Mouse (Mus musculus) embryonic facial prominence, embryonic 10.5 days (tissue): ENCODE data around the gene Acot1. TPM values are rescaled to one million over a fixed set of nuclear protein-coding genes. Genes with fewer than 3 reads are reported as not detected.
A peak's percentile ranks its signal among the peaks of the same experiment; 100 is the strongest.

Source experiments
- DNase-seq: peaks from one replicate; pipeline ENCODE4 v3.0.0-alpha.2; 2017; ENCODE audit warnings: low spot score
- H3K27ac ChIP-seq: fragments of 300-500 bp; sonication (generic); replicated peaks from 2 replicates; pipeline ENCODE4 v1.5.1; 2016; ENCODE audit warnings: mild to moderate bottlenecking
- H3K27me3 ChIP-seq: fragments of 300-500 bp; sonication (generic); replicated peaks from 2 replicates; pipeline ENCODE4 v1.6.1; 2016; ENCODE audit warnings: low read depth, mild to moderate bottlenecking; ENCODE audit not compliant: poor library complexity, severe bottlenecking
- H3K36me3 ChIP-seq: fragments of 300-500 bp; sonication (generic); replicated peaks from 2 replicates; pipeline ENCODE4 v1.6.1; 2016; ENCODE audit warnings: mild to moderate bottlenecking, moderate library complexity
- H3K4me1 ChIP-seq: fragments of 300-500 bp; sonication (generic); 2 replicates; pipeline ENCODE4 v1.6.1; 2016
- H3K4me3 ChIP-seq: fragments of 300-500 bp; sonication (generic); 2 replicates; pipeline ENCODE4 v1.5.1; 2016; ENCODE audit warnings: mild to moderate bottlenecking, moderate library complexity
- H3K9me3 ChIP-seq: fragments of 300-500 bp; sonication (generic); 2 replicates; pipeline ENCODE4 v1.6.1; 2016; ENCODE audit warnings: mild to moderate bottlenecking
- WGBS: fragments of 180-500 bp; shearing (Covaris S2); methylation state at CpG from one replicate; pipeline ENCODE4 v1.1.7; 2016; 5-methylcytosine and 5-hydroxymethylcytosine counted together
- polyA plus RNA-seq: library from polyadenylated mRNA; unstranded; fragments of >200 nt; fragmentation: Nextera tagmentation; extraction: Ambion mirVana; gene quantifications from 2 replicates; pipeline ENCODE4 v1.2.1, GENCODE M21; 2016

The Acot1 gene
- polyA plus RNA-seq, 1 experiment from 2014 or later: 29.6 TPM

DNA sequence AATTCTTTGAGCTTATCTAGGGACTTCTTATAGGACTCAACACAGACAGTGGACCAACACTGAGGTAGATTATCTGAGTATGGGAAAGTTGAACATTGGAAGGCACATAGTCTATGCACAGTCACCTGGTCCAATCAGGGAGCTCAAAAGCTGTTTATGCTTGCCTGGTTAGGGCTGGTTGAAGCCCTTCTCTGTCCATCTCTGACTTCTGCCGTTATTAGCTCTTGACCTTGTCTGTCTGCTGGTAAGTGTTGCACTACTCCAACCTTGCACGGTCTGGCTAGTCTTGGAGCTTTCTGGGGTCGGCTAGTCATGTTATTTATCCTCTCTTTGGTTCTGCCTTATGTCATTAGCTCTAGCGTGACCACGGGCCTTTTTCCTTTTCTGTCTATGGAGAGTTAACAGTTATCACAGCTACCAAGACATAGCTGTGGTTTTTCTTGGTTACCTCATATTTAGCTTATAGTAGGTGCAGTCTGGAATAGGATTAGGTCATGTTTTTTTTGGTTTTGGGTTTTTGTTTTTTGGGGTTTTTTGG lies 42.7 kb downstream of the Acot1 start, which contains the start of gene Acot3:
Gene Acot3 (plus strand): TSS at position 208 of the 538 bp plus-strand sequence.
- DNase-seq: no peak
- Histone ChIP-seq H3K4me1 (peaks cover 6% of the 10 kb centered on the region), H3K9me3 (peaks cover 13% of the 10 kb centered on the region; the same call in 1 of the 2 replicates), H3K4me3 (no peak within 1 kb of the TSS; the same call in 1 of the 2 replicates), H3K27me3 (peaks cover 39% of the 10 kb centered on the region), H3K27ac (no peak within 1 kb of the TSS), H3K36me3 (no peaks in the 10 kb centered on the region)
- WGBS: 84% methylated on average over 5 of the region's 5 CpGs

GRCm38 (mm10) chr12:84052609-84053008 lies 43.3 kb downstream of the Acot1 start:
- no peak for DNase-seq
- Histone ChIP-seq H3K27ac (no peak overlapping the region), H3K9me3 (peaks cover 10% of the 10 kb centered on the region; the same call in 1 of the 2 replicates), H3K27me3 (peaks cover 39% of the 10 kb centered on the region), H3K4me3 (no peak overlapping the region; the same call in 1 of the 2 replicates), H3K4me1 (peaks cover 6% of the 10 kb centered on the region), H3K36me3 (no peaks in the 10 kb centered on the region)
- WGBS: 87% methylated on average over 7 of the region's 7 CpGs

DNA sequence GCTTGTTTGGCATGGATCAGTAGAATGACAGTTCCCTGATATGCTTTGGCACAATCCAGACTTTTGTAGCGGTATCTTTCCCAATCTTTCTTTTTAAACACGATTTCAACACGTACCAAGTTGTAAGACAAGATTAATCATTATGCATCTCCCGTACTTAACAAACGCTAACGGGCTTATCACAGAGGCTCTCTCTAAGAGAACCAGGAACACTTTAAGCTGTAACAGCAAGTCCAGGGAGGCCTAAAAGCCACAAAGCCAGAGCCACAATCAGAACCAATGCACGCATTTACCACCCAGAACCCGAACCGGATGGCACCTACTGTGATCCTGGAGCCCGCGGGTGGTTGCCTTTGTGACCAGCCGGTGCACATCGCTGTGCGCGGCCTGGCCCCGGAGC lies 43.9 kb downstream of the Acot1 start:
- Histone ChIP-seq H3K4me3 (peak overlapping the region; percentile 62), H3K27ac (no peak overlapping the region; the same call in 1 of the 2 replicates), H3K9me3 (peaks cover 5% of the 10 kb centered on the region; the same call in 1 of the 2 replicates), H3K36me3 (no peaks in the 10 kb centered on the region), H3K4me1 (peaks cover 6% of the 10 kb centered on the region), H3K27me3 (peaks cover 39% of the 10 kb centered on the region)
- DNase-seq: peak; percentile 31
- whole genome bisulfite sequencing: 16% methylated on average over 16 of the region's 16 CpGs

GRCm38 (mm10) chr12:84053679-84054391 lies 44.5 kb downstream of the Acot1 start:
- Histone ChIP-seq H3K27me3 (peaks cover 39% of the 10 kb centered on the region), H3K9me3 (no peaks in the 10 kb centered on the region; the same call in 1 of the 2 replicates), H3K27ac (peak overlapping the region; percentile 59; the same call in 1 of the 2 replicates), H3K36me3 (no peaks in the 10 kb centered on the region), H3K4me3 (peak overlapping the region; percentile 62), H3K4me1 (peaks cover 6% of the 10 kb centered on the region)
- 3% methylated on average over 41 of the region's 46 CpGs for WGBS
- DNase-seq: peak; percentile 58

DNA sequence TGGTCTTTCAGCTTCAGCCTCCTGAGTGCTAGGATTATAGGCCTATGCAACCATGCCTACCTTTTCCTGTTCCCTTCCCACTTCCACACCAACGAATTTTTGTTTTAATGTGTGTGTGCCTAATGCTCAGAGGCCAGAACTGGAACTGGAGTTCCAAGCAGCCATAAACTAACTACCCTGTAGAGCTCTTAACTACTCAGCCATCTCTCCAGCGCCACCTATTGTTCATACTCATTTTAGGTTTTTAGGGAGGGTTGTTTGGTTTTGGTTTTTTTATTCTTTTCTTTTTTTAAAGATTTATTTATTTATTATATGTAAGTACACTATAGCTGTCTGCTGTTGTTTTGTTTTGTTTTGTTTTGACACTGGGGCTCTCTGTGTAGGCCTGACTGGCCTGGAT lies 51.7 kb downstream of the Acot1 start:
- Histone ChIP-seq H3K27me3 (no peaks in the 10 kb centered on the region), H3K4me3 (no peak overlapping the region), H3K27ac (no peak overlapping the region), H3K4me1 (no peaks in the 10 kb centered on the region), H3K9me3 (no peaks in the 10 kb centered on the region), H3K36me3 (no peaks in the 10 kb centered on the region)
- DNase-seq: peak; percentile 6
- 31% methylated on average over 2 of the region's 2 CpGs for whole genome bisulfite sequencing

- WGBS: 93% methylated on average over 20 of the region's 20 CpGs
- no peaks in the 10 kb centered on the region for H3K4me1 ChIP-seq
- H3K27ac ChIP-seq: no peak overlapping the region
- no peak overlapping the region for H3K4me3 ChIP-seq
- H3K27me3 ChIP-seq: peaks cover 10% of the 10 kb centered on the region
- H3K9me3 ChIP-seq: no peaks in the 10 kb centered on the region
- H3K36me3 ChIP-seq: no peaks in the 10 kb centered on the region
- peak; percentile 4 for DNase-seq
Observed at GRCm38 (mm10) chr12:84062336-84062735, 53.0 kb downstream of the Acot1 start.

GRCm38 (mm10) chr12:84063228-84063627 lies 53.9 kb downstream of the Acot1 start:
- H3K4me1 ChIP-seq: no peaks in the 10 kb centered on the region
- peak; percentile 19 for DNase-seq
- H3K27me3 ChIP-seq: peaks cover 19% of the 10 kb centered on the region
- H3K9me3 ChIP-seq: no peaks in the 10 kb centered on the region
- 73% methylated on average over 5 of the region's 5 CpGs for whole genome bisulfite sequencing
- no peak overlapping the region for H3K4me3 ChIP-seq
- no peaks in the 10 kb centered on the region for H3K36me3 ChIP-seq
- H3K27ac ChIP-seq: no peak overlapping the region

- Histone ChIP-seq H3K27me3 (peaks cover 25% of the 10 kb centered on the region), H3K36me3 (no peaks in the 10 kb centered on the region), H3K27ac (no peak overlapping the region), H3K9me3 (no peaks in the 10 kb centered on the region), H3K4me1 (no peaks in the 10 kb centered on the region), H3K4me3 (no peak overlapping the region)
- 87% methylated on average over 2 of the region's 2 CpGs for WGBS
- DNase-seq: no peak
Observed at GRCm38 (mm10) chr12:84063833-84064232, 54.5 kb downstream of the Acot1 start.

DNA sequence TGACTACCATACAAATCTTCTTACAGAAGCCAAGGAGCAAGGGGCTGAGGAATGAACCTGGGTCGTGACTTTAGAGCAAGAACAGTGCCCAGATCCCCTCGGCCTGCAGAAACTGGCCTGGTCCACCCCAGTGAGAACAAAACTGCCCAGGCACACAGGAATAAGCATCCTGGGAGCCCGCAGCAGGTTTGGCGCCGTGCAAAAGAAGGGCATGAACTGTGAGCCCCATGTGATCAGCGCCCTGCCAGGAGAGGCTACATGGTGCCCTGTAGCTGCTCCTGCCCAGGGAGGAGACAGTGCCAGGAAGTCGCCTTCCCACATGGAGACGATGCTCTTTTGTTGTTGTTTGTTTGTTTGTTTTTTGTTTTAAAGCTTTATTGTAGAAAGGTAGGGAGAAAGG lies 55.3 kb downstream of the Acot1 start:
- Histone ChIP-seq H3K9me3 (no peaks in the 10 kb centered on the region), H3K4me1 (peaks cover 6% of the 10 kb centered on the region; the same call in 1 of the 2 replicates), H3K4me3 (no peak overlapping the region), H3K27ac (no peak overlapping the region), H3K27me3 (peaks cover 32% of the 10 kb centered on the region), H3K36me3 (no peaks in the 10 kb centered on the region)
- no peak for DNase-seq
- 74% methylated on average over 8 of the region's 8 CpGs for WGBS

DNA sequence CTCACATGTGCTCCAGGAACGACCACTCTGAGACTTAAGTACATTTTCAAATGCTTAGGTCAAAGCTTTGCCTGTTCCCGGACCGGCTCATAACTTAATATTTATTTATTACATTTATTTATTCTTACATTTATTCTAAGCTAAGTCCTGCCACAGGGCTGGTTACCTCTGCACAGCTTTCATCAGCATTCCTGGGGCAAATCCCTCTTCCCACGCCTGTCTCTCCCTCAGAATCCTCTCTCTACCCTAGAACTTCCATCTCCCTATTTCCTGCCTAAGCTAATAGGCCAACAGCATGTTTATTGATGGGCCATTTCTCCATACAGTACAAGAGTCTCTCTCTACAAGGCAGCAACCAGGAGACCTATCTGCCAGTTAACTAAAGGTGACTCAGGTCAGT lies 58.5 kb downstream of the Acot1 start:
- no peak for DNase-seq
- Histone ChIP-seq H3K4me1 (peaks cover 9% of the 10 kb centered on the region; the same call in 1 of the 2 replicates), H3K27ac (no peak overlapping the region), H3K4me3 (no peak overlapping the region), H3K9me3 (no peaks in the 10 kb centered on the region), H3K36me3 (no peaks in the 10 kb centered on the region), H3K27me3 (peaks cover 55% of the 10 kb centered on the region)
- 91% methylated on average over 4 of the region's 4 CpGs for WGBS

Other genes starting within 250 kb of the Acot1 start
- gene Papln, start 245.9 kb upstream of the Acot1 start, polyA plus RNA-seq: 0.10 and 0.29 TPM in 2 replicates
- gene Numb, start 87.6 kb upstream of the Acot1 start, polyA plus RNA-seq: 39.3 and 41.9 TPM in 2 replicates
- gene Riox1, start 58.9 kb upstream of the Acot1 start, polyA plus RNA-seq: 15.9 and 16.8 TPM in 2 replicates
- not detected in 2 replicates for gene Heatr4, start 24.6 kb upstream of the Acot1 start, polyA plus RNA-seq
- 18.9 and 19.1 TPM in 2 replicates for gene Acot2, start 21.6 kb upstream of the Acot1 start, polyA plus RNA-seq
- gene Acot4, start 28.9 kb downstream of the Acot1 start, polyA plus RNA-seq: 0.16 and 0.39 TPM in 2 replicates
- gene Gm49366, start 29.4 kb downstream of the Acot1 start, polyA plus RNA-seq: not detected in 2 replicates
- 0.23 and 0.25 TPM in 2 replicates for gene Acot3, start 42.7 kb downstream of the Acot1 start, polyA plus RNA-seq
- not detected in 2 replicates for gene Acot5, start 59.8 kb downstream of the Acot1 start, polyA plus RNA-seq
- 0.80 and 0.81 TPM in 2 replicates for gene Acot6, start 91.2 kb downstream of the Acot1 start, polyA plus RNA-seq
- gene Dnal1, start 104.9 kb downstream of the Acot1 start, polyA plus RNA-seq: 4.1 and 6.7 TPM in 2 replicates
- gene Pnma1, start 139.0 kb downstream of the Acot1 start, polyA plus RNA-seq: 1.3 and 1.6 TPM in 2 replicates
- gene Elmsan1, start 209.4 kb downstream of the Acot1 start, polyA plus RNA-seq: 7.3 and 8.2 TPM in 2 replicates